Mouse (Mus musculus) inflammation-experienced regulatory T-cells, adult 6 months (primary cell): ENCODE measurements around the gene Bcl6b. TPM values are rescaled to one million over a fixed set of nuclear protein-coding genes. Genes with fewer than 3 reads are reported as not detected.

Experiments used
- ATAC-seq: one replicate; pipeline ENCODE4 v1.8.0; 2017
- polyA plus RNA-seq, 3 experiments: library from polyadenylated mRNA; unstranded; fragments of 100-300 nt; shearing (Covaris generic); gene quantifications; one replicate each; pipeline ENCODE4 v1.2.1; 2017

Gene Bcl6b
- polyA plus RNA-seq, 3 experiments from 2014 or later = 0.39 TPM; not detected in 2

DNA sequence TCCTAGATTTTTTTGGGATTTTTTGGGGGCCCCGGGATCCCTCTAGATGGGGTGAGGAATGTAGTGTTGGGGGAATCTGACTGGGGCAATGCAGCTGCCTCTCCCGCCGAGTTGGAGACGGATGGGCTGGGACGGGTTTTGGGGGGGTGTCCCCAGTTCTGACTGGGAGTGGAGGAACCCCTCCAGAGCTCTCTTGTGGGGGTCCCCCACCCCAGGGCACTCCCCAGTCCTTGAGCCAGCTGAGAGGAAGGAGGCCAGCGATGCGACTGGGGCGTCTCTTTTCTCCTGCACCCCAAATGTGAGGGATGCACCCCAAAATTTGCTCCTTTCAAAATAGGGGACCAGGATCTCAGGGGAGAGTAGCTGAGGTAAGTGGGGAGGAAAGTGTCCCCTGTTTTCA lies 3.4 kb upstream of the Bcl6b start:
- ATAC-seq = no peak

DNA sequence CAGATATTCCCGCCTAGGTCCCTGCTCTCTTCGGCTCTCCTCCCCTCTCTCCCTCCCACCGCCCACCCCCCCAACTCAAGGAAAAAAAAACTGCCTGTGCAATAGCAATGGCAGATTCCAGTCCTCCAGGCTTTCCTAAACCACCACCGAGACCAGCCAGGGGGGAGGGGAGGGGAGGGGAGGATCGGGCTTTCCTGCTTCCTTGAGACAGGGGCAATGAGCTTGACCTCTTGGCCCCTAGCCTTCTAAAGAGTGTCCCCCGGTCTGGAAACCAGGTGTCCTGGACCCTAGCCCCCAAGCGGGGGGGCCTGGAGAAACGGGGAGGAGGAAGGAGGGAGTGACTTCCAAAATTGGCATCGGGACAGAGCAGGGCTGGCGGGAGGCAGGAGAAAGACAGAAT lies 2.9 kb upstream of the Bcl6b start:
- ATAC-seq = no peak

DNA sequence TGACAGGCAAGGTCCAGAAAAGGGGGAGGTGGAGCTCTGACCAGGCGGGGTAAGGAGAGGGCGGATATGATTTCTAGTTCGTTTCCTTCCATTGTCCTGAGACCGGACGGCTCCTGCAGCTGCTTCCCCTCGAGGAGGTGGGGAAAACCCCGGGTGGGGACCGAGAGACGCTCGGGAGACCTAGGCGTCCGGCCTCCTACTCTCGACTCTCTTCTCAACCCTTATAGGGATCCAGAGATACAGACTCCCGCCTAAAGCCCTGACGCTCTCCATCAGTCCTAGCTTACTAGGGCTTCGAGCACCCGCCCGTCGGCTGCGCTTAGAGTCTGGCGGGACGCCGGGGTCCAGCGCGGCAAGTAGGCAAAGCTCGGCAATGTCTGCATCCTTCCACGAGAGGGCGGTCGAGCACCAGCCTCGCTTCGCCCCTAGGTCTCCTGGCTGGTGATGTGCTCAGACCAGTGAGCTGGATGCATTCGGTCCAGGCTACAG lies 685 bp upstream of the Bcl6b start:
- peak; percentile 69 for ATAC-seq

DNA sequence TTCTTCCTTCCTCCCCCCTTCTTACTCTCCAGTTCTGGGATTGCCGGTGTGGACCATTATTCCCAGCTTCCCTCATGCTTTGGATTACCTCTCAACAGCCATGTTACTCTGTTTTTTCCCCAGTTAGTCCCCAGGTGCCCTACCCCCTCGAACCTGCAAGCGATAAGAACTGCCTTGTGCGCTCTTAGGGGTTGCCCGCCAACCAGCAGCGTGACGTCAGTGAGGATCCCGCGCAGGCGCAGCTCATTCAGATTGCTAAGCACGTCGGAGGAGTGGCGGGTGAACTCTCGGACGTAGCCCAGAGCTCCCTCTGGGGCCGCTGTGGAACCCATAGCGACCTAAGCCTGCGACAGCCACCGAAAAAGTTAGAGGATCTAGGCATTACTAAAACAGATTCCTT lies 770 bp downstream of the Bcl6b start:
- ATAC-seq = peak; percentile 73

DNA sequence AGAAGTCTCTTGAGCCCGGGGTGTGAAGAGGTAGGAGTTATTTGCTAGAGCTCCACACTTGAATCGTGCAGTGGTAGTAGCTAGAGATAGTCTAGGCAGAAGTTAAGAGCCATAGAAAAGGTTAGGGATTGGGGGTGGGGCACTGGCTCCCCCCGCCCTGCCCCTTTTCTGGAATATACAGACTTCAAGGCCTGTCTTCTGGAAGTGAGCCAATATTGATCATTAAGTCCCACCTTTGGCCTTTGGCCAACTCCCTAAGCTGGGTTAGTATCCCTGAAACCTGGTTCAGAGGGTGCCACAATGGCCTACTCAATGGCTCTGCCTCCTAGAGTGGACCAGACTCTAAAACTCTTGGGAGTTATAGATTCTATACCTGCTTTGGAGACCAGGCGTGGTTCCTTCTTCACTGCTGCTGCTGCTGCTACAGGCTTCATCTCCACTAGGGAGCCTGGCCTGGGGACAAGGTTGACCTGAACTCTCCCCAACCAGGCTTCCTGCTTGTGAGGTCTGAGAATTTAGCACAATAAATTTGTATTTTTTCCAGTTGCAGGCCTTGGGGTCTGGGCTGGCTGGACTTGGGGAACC lies 1.8 kb downstream of the Bcl6b start:
- ATAC-seq = no peak

DNA sequence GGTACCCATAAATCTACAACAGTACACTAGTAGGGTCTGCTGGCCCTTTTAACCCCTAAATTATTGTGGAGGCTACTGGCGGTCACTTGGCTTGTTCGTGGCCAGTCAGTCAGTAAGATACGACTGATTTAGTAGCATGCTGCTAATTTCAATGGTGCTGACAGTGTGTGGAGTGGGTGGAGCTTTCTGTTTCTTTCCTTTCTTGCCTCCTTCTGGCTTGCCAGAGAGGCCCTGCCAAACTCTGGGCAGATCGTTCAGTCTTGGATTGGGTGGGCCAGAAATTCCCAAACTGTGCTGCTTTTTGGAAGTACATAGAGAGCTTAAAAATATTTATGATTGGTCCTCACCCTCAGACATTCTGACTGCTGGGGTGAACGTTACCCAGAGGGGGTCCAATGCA lies 2.5 kb downstream of the Bcl6b start:
- ATAC-seq = no peak

DNA sequence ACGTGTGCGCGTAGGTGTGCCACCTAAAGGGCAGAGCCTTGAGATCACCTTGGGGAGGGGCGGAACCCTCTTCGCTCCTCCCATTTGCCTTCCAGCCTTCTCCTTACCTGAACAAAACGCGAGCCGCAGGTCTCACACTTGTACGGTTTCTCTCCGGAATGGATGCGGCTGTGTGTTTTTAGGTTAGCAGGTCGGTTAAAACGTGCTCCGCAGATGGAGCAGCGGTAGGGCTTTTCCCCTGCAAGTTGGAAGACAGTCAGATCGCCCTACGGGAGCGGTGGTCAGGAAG lies 3.1 kb downstream of the Bcl6b start:
- no peak for ATAC-seq

DNA sequence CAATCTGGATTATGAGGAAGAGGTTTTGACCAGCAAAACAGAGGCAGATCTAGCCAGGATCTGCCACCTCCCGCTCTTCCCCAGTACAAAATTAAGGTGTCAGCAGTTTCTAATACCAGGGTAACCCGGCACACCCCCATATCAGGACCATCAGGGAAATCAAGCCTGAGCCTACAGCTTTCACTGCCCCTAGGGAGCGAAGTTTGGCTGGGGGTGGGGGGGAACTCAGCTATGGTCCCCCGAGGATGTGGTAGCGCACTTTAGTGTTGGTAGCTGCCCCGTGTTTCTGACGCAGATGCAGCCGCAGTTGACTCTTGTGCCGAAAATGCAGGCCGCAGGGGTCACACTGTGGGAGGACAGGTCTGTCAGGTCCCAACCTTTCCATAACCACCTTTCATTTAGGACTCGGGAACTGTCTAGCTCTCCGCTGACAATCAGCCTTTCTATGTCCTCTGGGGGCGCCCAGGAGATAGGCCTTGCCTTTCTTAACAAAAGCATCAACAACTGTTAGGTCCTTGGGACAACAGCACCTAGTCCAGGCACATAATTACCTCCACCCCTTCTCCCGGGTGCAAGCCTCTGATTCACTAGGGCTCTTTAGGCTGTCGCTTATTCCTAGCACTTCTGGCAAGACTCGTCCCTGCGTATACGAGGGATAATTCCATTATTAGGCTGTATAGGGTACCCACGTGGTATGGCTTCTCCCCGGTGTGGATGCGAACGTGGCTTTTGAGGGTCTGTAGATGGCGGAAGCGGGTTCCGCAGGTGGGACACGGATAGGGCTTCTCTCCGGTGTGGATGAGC lies 3.6 kb downstream of the Bcl6b start:
- ATAC-seq = no peak

DNA sequence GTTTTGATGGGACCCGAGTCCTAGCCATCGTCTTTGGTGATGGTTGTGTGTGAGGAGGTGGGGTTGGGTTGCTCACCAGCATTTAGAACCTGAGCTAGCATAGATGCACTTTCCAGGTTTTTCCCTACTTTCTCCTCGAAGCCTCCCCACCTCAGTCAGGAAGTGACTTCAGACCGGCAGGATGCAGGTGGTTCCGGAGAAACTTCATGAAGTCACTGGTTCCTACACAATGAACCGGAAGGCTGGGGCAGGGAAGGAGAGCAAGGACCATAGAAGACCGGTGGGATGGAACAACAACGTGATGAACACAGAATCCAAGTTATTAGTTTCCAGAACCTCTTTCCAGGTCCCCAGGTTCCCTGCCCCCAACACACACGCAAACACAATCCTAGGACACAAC lies 5.9 kb downstream of the Bcl6b start:
- ATAC-seq = no peak

DNA sequence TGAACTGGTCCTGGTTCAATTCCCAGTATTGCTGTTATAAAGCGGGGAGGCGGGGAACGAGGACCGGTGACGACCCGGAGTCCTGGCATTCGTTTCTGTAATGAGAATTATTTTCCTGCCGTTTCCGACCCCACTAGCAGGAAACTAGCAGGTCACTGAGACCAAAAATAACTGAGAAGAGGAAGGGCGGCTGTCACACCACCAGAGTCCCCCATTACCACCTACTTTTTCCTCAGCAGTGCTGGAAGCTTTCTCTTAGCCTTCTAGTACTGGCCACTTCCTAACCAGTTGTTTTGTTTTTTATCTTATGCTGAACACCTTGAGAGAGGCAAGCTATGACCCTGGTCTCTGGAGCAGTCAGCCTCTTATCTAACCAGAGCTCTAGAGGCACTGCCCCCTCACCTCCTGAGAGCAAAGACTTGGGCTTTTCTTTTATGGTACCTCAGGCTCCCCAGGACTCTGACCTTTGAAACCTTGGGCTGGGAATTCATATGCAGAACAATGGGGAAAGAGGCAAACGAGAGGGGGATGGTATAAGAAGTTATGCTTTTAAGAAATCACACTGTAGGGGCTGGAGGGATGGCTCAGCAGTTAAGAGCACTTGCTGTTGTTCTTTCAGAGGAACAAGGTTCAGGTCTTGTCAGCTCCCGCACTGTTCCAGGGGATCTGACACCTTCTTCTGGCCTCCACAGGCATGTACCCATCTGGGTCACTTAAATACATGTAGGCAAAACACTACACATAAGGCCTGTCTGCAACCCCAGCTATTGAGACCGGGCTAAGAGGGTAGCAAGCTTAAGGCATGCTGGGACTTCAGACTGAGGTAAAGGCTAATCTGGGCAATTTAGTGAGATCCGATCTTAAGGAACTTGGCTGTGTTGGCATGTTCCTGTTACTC lies 7.7 kb downstream of the Bcl6b start:
- ATAC-seq = no peak

DNA sequence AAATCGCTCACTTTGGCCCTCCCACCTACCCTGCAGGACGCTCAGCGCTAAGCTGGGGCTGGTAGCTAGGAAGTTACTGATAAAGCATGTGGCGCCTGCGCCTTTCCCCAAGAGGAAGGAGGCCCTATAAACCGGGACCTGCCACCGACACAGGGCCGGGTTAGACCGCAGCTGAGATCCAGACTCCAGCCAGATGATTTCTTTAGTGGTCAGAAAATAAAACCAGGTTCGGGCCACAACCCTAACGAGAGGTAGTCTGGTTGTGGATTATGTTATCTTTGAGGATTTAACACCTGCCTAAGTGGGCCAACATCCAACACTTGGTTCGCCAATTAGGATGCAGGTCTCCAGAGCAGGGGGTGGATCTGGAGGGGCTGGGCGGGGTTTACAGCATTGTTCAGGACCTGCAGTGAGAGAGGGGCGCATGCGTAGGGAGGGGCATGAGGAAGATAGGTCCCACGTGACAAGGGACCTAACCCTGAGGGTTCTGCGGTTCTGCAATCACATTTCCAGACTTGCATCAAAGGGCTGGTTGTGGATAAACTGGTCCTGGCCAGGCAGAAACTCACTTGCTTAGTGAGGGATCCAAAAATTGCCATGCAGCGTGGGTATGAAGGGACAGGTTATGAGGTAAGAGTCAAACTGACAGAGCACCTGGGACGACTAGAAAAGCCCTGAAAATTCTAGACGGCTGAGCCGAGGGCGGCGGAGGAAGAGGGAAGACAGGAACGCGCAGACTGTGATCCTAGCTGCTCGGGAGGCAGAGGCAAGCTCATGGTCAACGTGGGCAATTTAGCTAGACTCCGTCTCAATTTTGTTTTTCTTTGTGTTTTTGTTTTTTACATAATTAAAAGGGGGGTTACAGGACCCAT lies 8.6 kb downstream of the Bcl6b start, which contains the start of gene Slc16a13:
Slc16a13 (minus strand) TSS at position 334 of the 872 bp plus-strand sequence.
- peak; percentile 94 for ATAC-seq

DNA sequence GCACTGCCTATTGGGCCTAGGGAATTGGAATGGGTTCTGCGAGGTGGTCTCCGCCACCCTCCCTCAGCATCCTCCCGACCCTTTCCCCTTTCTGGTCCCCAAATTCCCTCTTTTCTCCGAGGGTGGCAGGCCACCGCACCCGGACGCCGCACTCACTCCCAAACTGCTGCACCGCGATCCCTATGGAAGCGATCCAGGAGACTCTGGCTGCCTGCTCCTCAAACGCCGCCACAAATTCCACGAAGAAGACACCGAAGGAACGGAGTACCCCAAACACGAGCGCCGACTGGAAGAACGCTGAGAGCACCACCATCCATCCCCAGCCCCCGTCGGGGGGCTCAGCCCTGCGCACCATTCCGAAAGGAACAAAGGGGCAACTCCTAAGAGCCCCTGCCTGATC lies 9.3 kb downstream of the Bcl6b start:
- ATAC-seq = no peak

DNA sequence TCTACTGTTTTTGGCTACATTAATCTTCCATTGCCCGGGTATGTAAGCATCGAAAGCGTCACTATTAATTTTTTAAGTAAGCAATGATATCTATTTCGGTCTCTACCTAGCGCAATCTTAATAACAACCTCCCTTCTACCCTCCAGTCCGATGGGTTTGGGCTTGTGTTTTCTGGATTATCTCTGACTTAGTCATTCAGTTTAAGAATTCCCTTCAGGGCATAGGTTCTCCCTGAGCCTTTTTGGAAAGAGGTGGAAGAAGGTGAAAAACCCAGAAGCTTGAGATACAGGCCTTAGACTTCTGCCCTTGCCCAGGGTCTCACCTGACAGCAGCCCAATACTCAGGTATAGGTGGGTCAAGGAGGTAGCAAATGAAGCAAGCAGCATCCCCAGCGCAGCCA lies 9.7 kb downstream of the Bcl6b start:
- no peak for ATAC-seq

DNA sequence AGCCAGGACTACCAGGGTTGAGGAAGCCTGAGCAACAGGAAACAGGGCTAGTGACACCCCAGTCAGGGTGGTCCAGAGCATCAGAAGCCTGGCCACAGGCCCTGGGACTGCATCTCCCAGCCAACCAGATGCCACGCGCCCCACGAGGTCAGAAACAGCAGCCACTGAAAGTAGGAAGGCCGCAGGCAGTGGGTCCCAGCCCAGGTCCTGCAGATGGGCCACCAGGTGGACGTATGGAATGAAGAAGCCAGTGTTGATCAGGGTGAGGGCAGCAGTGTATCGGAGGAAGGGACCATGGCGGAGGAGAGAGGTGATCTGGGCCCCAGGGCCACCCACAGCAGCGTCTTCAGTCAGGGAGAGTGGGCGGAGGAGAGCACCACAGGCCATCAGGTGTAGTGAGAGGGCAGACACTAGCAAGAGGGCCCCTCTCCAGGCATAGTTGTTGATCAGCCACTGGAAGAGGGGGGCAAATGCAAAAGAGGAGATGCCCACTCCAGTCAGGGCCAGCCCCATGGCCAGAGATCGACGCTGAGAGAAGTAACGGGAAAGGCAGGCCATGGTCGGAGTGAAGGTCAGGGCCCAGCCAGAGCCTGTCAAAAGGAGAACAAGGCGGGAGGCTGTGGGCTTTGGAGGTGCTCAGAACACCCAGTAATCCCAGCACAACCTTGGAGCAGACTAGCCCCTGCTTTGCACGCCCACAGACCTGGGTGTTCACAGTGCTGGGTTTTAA lies 10.7 kb downstream of the Bcl6b start:
- no peak for ATAC-seq

DNA sequence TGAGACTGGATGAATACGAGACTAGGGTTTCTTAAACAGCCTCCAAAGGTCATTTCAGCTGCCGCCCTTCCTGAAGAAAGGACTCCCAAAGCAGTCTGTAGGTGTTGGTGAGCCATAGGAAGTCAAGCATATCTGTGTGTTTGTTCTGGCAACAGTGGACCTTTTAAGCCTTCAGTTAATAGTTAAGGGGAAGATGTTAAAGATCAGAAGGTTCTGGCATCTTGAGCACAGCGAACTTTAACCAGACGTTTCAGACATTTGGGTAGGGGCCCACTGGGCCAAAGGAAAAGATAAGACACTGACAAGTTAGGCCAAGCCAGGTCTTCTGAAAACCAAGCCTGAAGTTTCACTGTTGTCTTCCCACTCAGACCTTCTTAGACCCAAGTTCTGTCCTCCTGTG lies 11.6 kb downstream of the Bcl6b start:
- no peak for ATAC-seq

DNA sequence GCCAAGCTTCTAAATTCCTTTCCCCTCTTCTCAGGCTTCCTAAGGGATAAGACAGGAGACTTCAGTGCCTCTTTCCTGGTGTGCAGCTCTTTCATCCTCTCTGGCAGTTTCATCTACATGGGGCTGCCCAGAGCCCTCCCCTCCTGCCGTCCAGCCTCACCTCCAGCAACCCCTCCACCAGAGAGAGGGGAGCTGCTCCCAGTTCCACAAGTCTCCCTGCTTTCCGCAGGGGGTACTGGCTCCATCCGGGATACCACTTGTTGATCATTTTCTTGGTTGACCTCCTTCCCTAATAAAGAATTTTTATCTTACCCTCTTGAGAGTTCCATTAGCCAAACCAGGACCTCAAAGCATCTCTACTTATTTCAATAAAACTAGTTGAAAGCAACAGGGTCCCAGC lies 13.5 kb downstream of the Bcl6b start:
- ATAC-seq = no peak

DNA sequence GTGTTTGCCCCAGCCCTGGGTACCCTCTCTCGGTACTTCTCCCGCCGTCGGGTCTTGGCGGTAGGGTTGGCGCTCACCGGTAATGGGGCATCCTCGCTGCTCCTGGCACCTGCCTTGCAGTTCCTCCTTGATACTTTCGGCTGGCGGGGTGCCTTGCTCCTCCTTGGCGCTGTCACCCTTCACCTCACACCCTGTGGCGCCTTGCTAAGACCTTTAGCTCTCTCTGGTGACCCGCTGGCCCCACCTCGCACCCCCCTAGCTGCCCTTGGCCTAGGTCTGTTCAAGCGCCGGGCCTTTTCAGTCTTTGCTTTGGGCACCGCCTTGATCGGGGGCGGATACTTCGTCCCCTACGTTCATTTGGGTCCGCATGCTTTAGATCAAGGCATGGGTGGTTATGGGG lies 14.3 kb downstream of the Bcl6b start:
- ATAC-seq = no peak

DNA sequence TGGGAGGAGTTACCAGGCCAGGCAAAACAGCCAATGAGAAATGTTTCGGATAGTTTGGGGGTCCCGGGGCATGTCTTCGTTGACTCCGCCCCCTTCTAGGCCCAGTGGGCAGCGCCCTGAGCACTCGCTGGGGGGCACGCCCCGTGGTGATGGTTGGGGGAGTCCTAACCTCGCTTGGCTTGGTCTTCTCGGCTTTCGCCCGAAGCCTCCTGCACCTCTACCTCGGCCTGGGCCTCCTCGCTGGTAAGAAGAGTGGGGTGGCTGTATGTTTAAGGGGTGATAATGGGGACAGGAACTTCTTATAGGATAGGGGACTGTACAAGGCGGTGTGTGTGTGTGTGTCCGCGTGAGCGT lies 14.8 kb downstream of the Bcl6b start:
- no peak for ATAC-seq

DNA sequence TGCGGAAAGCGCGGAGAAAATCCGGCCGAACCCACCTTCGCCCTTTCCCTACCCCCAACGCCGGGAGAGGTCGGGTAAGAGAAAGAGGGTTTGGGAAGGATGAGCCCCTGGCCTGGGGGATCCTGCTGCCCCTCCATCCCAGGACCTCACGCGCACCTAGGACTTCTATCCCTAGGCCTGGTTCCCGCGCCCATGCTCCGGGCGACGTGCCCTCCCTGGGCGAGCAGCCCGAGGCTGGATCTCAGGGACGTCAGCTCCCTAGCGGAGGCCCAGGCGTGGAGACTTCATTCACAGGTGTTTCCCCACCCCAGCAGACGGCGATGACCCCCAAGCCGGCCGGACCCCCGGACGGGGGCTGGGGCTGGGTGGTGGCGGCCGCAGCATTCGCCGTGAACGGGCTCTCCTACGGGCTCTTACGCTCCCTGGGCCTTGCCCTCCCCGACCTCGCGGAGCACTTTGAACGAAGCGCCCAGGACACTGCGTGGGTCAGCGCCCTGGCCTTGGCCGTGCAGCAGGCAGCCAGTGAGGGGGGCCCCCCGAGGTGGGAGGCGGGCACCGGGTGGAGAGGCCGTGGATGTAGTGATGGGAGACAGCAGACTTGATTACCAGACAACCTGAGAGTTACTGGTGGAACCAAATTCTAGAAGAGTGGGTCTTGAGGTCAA lies 15.3 kb downstream of the Bcl6b start:
- no peak for ATAC-seq

DNA sequence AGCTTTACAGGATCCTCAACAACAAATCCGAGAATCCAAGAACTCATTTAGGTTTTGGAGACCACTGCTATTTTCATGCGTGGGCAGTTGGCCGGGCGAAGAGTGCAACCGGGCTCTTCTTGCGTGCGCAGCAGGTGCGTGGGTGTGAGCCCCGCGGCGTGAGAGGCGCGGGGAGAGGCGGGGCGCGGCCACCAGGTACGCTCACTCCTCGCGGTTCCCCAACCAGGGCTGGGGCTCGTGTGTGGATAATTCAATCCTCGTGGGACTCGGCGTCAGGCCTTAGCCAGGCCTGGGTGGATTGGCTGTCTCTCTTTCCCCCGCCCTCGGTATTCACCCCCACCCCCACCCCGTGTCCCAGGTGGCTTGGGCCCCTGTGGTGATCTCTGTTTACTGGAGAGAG lies 15.9 kb downstream of the Bcl6b start:
- no peak for ATAC-seq

DNA sequence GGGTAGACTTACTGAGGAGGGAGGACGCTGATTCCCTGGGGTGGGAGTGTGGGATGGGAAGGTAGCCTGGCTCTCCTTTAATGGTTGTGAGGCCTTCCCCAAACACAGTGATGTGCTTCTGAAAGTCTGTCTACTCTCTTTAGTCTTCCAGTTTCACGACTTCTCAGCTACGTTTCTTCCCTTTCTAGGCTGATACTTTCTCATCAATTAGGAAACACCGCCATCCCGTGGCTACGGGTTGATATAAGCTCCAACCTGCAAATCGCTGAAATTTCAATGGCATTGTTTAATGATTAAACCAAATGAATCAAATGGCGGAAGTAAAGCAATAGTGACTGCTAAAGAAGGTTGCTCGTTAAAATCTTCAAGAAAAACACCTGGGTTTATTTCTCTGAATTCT lies 16.7 kb downstream of the Bcl6b start:
- peak; percentile 14 for ATAC-seq
